Mouse (Mus musculus): ENCODE measurements around the gene Xpr1. TPM values are rescaled to one million over a fixed set of nuclear protein-coding genes. Genes with fewer than 3 reads are reported as not detected.

The Xpr1 gene
- total RNA-seq (2023): 60.5 to 69.1 TPM (median 65.7 TPM) in 4 replicates

DNA sequence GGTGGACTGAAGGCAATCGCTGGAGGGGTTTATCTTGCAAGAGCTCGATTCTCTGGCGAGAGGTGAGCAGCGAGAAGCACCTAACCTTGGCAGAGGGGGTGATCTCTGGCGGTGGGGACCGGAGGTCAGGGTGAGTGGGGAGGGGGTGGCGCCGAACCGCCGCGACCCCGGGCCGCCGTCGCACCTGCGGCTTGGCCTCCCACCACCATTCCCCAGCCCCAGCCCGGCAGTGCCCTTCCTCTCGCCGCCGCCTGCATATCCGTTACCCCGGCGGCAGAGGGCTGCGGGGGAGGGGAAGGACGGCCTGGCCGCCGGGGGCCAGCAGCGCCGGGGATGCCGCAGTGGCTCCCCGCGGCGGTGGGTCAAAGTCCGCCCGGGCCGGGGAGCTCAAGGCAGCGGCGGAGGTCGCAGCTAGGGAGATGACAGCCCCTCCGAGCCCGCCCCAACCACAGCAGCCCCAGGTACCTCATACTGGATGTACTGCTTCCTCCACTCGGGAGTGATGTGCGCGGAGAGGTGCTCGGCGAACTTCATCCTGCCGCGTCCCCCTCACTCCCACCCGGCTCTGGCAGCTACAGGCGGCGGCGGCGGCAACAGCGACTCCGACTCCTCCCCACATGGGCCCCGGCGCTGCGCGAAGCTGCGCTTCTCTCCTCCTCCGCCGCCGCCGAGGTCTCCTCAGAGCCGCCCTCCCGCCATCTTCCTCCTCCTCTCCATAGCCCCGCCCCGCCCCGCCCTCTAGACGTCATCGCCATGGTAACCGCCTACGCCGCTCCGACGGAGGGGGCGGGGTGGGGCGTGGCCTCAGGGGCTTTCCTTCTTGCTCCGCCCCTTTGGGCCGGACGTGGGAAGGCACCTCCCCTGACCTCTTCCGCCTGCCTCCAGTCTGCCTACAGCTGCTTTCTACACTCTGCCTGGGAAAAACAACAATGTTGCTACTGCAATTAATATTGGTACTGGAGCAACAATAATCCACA is at the start of gene Xpr1:
Gene Xpr1 (minus strand): TSS at position 715 of the 977 bp plus-strand sequence.

DNA sequence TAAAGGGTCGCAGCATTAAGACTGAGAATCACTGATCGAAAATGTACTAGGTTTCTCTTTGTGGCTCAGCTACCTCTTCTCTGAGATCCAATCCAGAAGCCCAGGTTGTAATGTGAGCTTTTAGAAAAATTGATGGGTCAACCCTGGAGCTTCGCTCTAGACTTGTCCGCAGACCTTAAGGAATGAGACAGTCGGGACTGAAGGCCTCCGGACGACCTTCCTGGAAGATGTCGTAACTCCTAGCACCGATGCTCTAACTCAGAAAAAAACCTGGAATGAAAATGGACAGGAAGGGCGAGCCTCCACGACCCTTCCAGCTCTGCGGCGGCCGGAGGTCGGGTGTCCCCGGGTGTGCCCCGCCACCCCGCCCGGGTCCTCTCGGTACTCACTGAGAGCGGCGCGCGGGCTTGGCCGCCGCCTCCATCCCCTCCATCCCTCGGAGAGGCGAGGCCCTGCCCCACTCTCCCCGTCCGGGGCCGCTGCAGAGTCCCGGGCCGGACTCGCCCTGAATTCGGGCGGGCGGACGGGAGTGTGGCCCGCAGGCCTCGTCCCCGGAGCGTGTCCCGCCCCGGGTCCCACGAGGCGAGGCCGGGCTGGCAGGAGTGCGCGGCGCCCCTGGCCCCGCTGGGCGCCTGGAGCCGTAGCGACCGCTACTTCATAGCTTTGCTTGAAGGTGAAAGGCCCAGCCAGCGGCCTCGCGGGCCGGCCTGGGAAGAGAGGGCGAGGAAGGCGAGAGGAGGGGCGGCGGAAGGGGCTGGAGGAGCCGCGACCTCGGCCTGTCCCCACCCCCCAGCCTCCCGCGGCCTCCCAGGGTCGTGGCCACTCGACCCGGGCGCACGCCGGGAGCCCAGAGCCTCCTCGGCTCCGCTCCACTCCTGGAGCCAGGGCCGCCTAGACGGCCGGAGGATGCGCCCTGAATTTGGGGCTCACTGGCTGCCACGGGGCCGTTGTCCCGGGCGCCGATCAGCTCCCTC is 173.1 kb downstream of the Xpr1 start, which contains the start of gene BC034090:
Gene BC034090 (minus strand): TSS at position 648 of the 974 bp plus-strand sequence.

Other genes with a start within 250 kb of the Xpr1 start
- gene BC034090, start 173.0 kb downstream of the Xpr1 start, total RNA-seq (2023): 0.21 TPM in 1 of 4 replicates, not detected in the others
- gene Acbd6, start 140.7 kb upstream of the Xpr1 start, total RNA-seq (2023): 55.5 to 63.2 TPM (median 57.1 TPM) in 4 replicates